Mouse (Mus musculus): ENCODE results near the gene Hmgcs1. TPM values are rescaled to one million over a fixed set of nuclear protein-coding genes. Genes with fewer than 3 reads are reported as not detected.

Hmgcs1 gene
- polyA plus RNA-seq, 1 experiment from 2014 or later = 497 TPM

GRCm38 (mm10) chr13:119706953-119707352, 16.8 kb downstream of the Hmgcs1 start:
- ATAC-seq (ENCODE audit: low FRiP score) = no peak
- Histone ChIP-seq H3K27me3 (replicated peaks) (no peaks in the 10 kb centered on the region), H3K27ac (replicated peaks) (no peak overlapping the region), H3K4me1 (no peaks in the 10 kb centered on the region), H3K36me3 (peaks cover 70% of the 10 kb centered on the region), H3K4me2 (no peak overlapping the region), H3K9me3 (replicated peaks) (no peaks in the 10 kb centered on the region), H3K9ac (replicated peaks) (no peak overlapping the region), H3K4me3 (replicated peaks) (no peak overlapping the region)
- 78% methylated on average over 7 of the region's 7 CpGs for WGBS

GRCm38 (mm10) chr13:119707906-119708305, 17.7 kb downstream of the Hmgcs1 start:
- Histone ChIP-seq H3K4me3 (replicated peaks) (no peak overlapping the region), H3K27ac (replicated peaks) (no peak overlapping the region), H3K27me3 (replicated peaks) (no peaks in the 10 kb centered on the region), H3K4me1 (no peaks in the 10 kb centered on the region), H3K4me2 (no peak overlapping the region), H3K9me3 (replicated peaks) (no peaks in the 10 kb centered on the region), H3K9ac (replicated peaks) (no peak overlapping the region), H3K36me3 (peaks cover 68% of the 10 kb centered on the region)
- 92% methylated on average over 6 of the region's 6 CpGs for WGBS
- no peak for ATAC-seq (ENCODE audit: low FRiP score)

GRCm38 (mm10) chr13:119708941-119709340, 18.8 kb downstream of the Hmgcs1 start:
- H3K9ac ChIP-seq (replicated peaks) = no peak overlapping the region
- H3K27ac ChIP-seq (replicated peaks) = no peak overlapping the region
- no peak overlapping the region for H3K4me3 ChIP-seq (replicated peaks)
- H3K27me3 ChIP-seq (replicated peaks) = no peaks in the 10 kb centered on the region
- no peak for ATAC-seq (ENCODE audit: low FRiP score)
- H3K4me1 ChIP-seq = no peaks in the 10 kb centered on the region
- no peak overlapping the region for H3K4me2 ChIP-seq
- H3K36me3 ChIP-seq = peaks cover 59% of the 10 kb centered on the region
- H3K9me3 ChIP-seq (replicated peaks) = no peaks in the 10 kb centered on the region
- 90% methylated on average over 5 of the region's 5 CpGs for WGBS

- Histone ChIP-seq H3K36me3 (peaks cover 52% of the 10 kb centered on the region), H3K9ac (replicated peaks) (no peak overlapping the region), H3K4me3 (replicated peaks) (no peak overlapping the region), H3K27ac (replicated peaks) (no peak overlapping the region), H3K4me2 (no peak overlapping the region), H3K27me3 (replicated peaks) (no peaks in the 10 kb centered on the region), H3K9me3 (replicated peaks) (no peaks in the 10 kb centered on the region), H3K4me1 (no peaks in the 10 kb centered on the region)
- 89% methylated on average over 8 of the region's 8 CpGs for WGBS
- no peak for ATAC-seq (ENCODE audit: low FRiP score)
These were observed 19.4 kb downstream of the Hmgcs1 start for GRCm38 (mm10) chr13:119709388-119710267.

GRCm38 (mm10) chr13:119710268-119710610, 20.1 kb downstream of the Hmgcs1 start:
- Histone ChIP-seq H3K9me3 (replicated peaks) (no peaks in the 10 kb centered on the region), H3K36me3 (peaks cover 48% of the 10 kb centered on the region), H3K9ac (replicated peaks) (no peak overlapping the region), H3K4me3 (replicated peaks) (no peak overlapping the region), H3K4me1 (no peaks in the 10 kb centered on the region), H3K4me2 (no peak overlapping the region), H3K27ac (replicated peaks) (no peak overlapping the region), H3K27me3 (replicated peaks) (no peaks in the 10 kb centered on the region)
- ATAC-seq (ENCODE audit: low FRiP score) = no peak
- 90% methylated on average over 10 of the region's 10 CpGs for WGBS

GRCm38 (mm10) chr13:119712463-119712862, 22.3 kb downstream of the Hmgcs1 start:
- Histone ChIP-seq H3K36me3 (peaks cover 33% of the 10 kb centered on the region), H3K4me2 (no peak overlapping the region), H3K9me3 (replicated peaks) (no peaks in the 10 kb centered on the region), H3K27me3 (replicated peaks) (no peaks in the 10 kb centered on the region), H3K4me3 (replicated peaks) (no peak overlapping the region), H3K27ac (replicated peaks) (no peak overlapping the region), H3K9ac (replicated peaks) (no peak overlapping the region), H3K4me1 (no peaks in the 10 kb centered on the region)
- WGBS = 90% methylated on average over 11 of the region's 11 CpGs
- no peak for ATAC-seq (ENCODE audit: low FRiP score)

- 74% methylated on average over 8 of the region's 8 CpGs for WGBS
- H3K27ac ChIP-seq (replicated peaks) = no peak overlapping the region
- no peak for ATAC-seq (ENCODE audit: low FRiP score)
- peaks cover 33% of the 10 kb centered on the region for H3K36me3 ChIP-seq
- H3K9me3 ChIP-seq (replicated peaks) = no peaks in the 10 kb centered on the region
- no peak overlapping the region for H3K9ac ChIP-seq (replicated peaks)
- H3K4me1 ChIP-seq = no peaks in the 10 kb centered on the region
- no peak overlapping the region for H3K4me2 ChIP-seq
- no peaks in the 10 kb centered on the region for H3K27me3 ChIP-seq (replicated peaks)
- H3K4me3 ChIP-seq (replicated peaks) = no peak overlapping the region
These were observed 23.1 kb downstream of the Hmgcs1 start for GRCm38 (mm10) chr13:119713107-119713787.

DNA sequence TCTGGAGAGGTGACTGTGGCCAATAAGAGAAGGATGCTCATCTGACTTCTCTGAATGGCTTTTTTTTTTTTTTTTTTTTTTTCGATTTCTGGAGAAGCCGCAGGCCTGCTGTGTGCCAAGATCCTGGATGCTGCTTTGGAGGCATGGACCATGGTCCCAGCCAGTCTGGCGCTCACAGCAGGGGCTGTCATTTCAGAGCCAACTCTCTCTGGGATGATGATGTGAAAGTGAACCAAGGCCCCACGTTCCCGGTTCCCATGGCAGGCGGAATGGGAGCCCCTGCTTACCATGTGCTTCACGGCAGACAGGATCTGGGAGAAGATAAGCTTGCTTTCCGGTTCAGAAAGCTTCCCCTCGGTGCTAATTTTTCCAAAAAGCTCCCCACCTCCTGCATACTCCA, 23.6 kb downstream of the Hmgcs1 start:
- Histone ChIP-seq H3K27me3 (replicated peaks) (no peaks in the 10 kb centered on the region), H3K36me3 (peaks cover 32% of the 10 kb centered on the region), H3K9ac (replicated peaks) (no peak overlapping the region), H3K4me1 (no peaks in the 10 kb centered on the region), H3K9me3 (replicated peaks) (no peaks in the 10 kb centered on the region), H3K4me2 (no peak overlapping the region), H3K27ac (replicated peaks) (no peak overlapping the region), H3K4me3 (replicated peaks) (no peak overlapping the region)
- 73% methylated on average over 9 of the region's 9 CpGs for WGBS
- ATAC-seq (ENCODE audit: low FRiP score) = no peak

- H3K27ac ChIP-seq (replicated peaks) = no peak overlapping the region
- 93% methylated on average over 2 of the region's 2 CpGs for WGBS
These were observed 25.9 kb downstream of the Hmgcs1 start for GRCm38 (mm10) chr13:119716105-119716504.

GRCm38 (mm10) chr13:119722447-119722846, 32.3 kb downstream of the Hmgcs1 start:
- no peaks in the 10 kb centered on the region for H3K9me3 ChIP-seq (replicated peaks)
- peaks cover 2% of the 10 kb centered on the region; the same call in 1 of the 2 replicates for H3K36me3 ChIP-seq
- no peaks in the 10 kb centered on the region for H3K4me1 ChIP-seq
- no peak overlapping the region for H3K9ac ChIP-seq (replicated peaks)
- H3K4me3 ChIP-seq (replicated peaks) = no peak overlapping the region
- H3K27ac ChIP-seq (replicated peaks) = no peak overlapping the region
- WGBS = 92% methylated on average over 3 of the region's 3 CpGs
- ATAC-seq (ENCODE audit: low FRiP score) = no peak
- H3K27me3 ChIP-seq (replicated peaks) = no peaks in the 10 kb centered on the region
- H3K4me2 ChIP-seq = no peak overlapping the region

More at GRCm38 (mm10) chr13:119716105-119716504, 25.9 kb downstream of the Hmgcs1 start:
- no peak for ATAC-seq (ENCODE audit: low FRiP score)
- Histone ChIP-seq H3K36me3 (peaks cover 9% of the 10 kb centered on the region), H3K9ac (replicated peaks) (no peak overlapping the region), H3K4me2 (no peak overlapping the region), H3K9me3 (replicated peaks) (no peaks in the 10 kb centered on the region), H3K4me3 (replicated peaks) (no peak overlapping the region), H3K4me1 (no peaks in the 10 kb centered on the region), H3K27me3 (replicated peaks) (no peaks in the 10 kb centered on the region)

DNA sequence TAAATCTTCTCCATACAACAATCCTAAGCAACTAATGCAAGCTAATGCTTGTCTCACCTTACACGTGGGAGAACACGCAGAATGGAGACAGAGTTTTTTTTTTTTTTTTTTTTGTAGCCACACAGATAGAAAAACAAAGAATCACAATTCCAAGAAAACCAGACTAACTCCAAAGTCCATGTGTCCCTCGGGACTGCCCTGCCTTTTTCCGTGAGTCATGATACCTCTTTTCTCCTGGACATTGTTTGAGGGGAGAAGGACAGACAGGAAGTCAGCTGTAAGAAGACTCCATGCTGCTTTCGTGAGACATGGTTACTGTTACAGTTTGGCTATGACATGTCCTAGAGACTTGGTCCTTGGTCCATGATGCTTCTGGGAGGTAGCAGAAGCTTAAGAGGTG, 33.2 kb downstream of the Hmgcs1 start:
- H3K4me2 ChIP-seq = no peak overlapping the region
- ATAC-seq (ENCODE audit: low FRiP score) = no peak
- no peaks in the 10 kb centered on the region for H3K4me1 ChIP-seq
- H3K9ac ChIP-seq (replicated peaks) = no peak overlapping the region
- H3K27ac ChIP-seq (replicated peaks) = no peak overlapping the region
- no peak overlapping the region for H3K4me3 ChIP-seq (replicated peaks)
- 89% methylated on average over 5 of the region's 5 CpGs for WGBS
- H3K36me3 ChIP-seq = peaks cover 2% of the 10 kb centered on the region; the same call in 1 of the 2 replicates
- no peaks in the 10 kb centered on the region for H3K27me3 ChIP-seq (replicated peaks)
- H3K9me3 ChIP-seq (replicated peaks) = no peaks in the 10 kb centered on the region

- no peak overlapping the region for H3K4me2 ChIP-seq
- no peaks in the 10 kb centered on the region for H3K27me3 ChIP-seq (replicated peaks)
- H3K9me3 ChIP-seq (replicated peaks) = no peaks in the 10 kb centered on the region
- no peak for ATAC-seq (ENCODE audit: low FRiP score)
- H3K4me3 ChIP-seq (replicated peaks) = no peak overlapping the region
- H3K36me3 ChIP-seq = peaks cover 2% of the 10 kb centered on the region; the same call in 1 of the 2 replicates
- 89% methylated on average over 7 of the region's 7 CpGs for WGBS
- H3K4me1 ChIP-seq = no peaks in the 10 kb centered on the region
- H3K9ac ChIP-seq (replicated peaks) = no peak overlapping the region
- H3K27ac ChIP-seq (replicated peaks) = no peak overlapping the region
These were observed 34.4 kb downstream of the Hmgcs1 start for GRCm38 (mm10) chr13:119724541-119724940.

Data from neural tube, embryonic 15.5 days (tissue).